Mouse (Mus musculus) cerebellum, adult 2 months (tissue): Measurements from ENCODE around the gene Arhgap15. TPM values are rescaled to one million over a fixed set of nuclear protein-coding genes. Genes with fewer than 3 reads are reported as not detected.

Experiments
- DNase-seq, 2 experiments: peaks; one replicate each; pipeline ENCODE4 v3.0.0; 2021
- H3K27ac ChIP-seq: fragments of 200-500 bp; 2 replicates; pipeline ENCODE4 v1.5.1; 2012; ENCODE audit warnings: low read length, control low read depth, inconsistent platforms; ENCODE audit not compliant: insufficient read depth
- H3K27me3 ChIP-seq: fragments of 200-500 bp; 2 replicates; pipeline ENCODE4 v1.6.1; 2012; ENCODE audit warnings: inconsistent platforms, mild to moderate bottlenecking, low read length, moderate library complexity; ENCODE audit not compliant: control insufficient read depth, insufficient read depth
- H3K4me1 ChIP-seq: fragments of 200-500 bp; 2 replicates; pipeline ENCODE4 v1.6.1; 2011; ENCODE audit warnings: low read length; ENCODE audit not compliant: control insufficient read depth, insufficient read depth
- H3K4me3 ChIP-seq: fragments of 200-500 bp; replicated peaks from 2 replicates; pipeline ENCODE3; 2011; ENCODE audit warnings: mild to moderate bottlenecking, low read depth, low read length, control low read depth; ENCODE audit not compliant: insufficient read depth
- CTCF ChIP-seq: fragments of 200-500 bp; IDR thresholded peaks from 2 replicates; pipeline ENCODE4 v1.5.1; 2011; ENCODE audit warnings: low read depth, mild to moderate bottlenecking, control low read depth, low read length, moderate library complexity, borderline replicate concordance; ENCODE audit not compliant: insufficient read depth
- POLR2A ChIP-seq: fragments of 200-500 bp; IDR thresholded peaks from 2 replicates; pipeline ENCODE4 v1.6.1; 2011; ENCODE audit warnings: low read length, control low read depth, borderline replicate concordance; ENCODE audit not compliant: insufficient read depth
- WGBS: fragments of 180-500 bp; shearing (Covaris S2); methylation state at CpG from one replicate; pipeline ENCODE4 v1.1.7; 2018; 5-methylcytosine and 5-hydroxymethylcytosine counted together
- polyA plus RNA-seq: library from polyadenylated mRNA; depleted of rRNA; stranded (reverse); fragments of >200 nt; gene quantifications from 2 replicates; pipeline ENCODE4 v1.2.3, GENCODE M21; 2012

Arhgap15 gene
- polyA plus RNA-seq, 1 experiment: 2.3 TPM

DNA sequence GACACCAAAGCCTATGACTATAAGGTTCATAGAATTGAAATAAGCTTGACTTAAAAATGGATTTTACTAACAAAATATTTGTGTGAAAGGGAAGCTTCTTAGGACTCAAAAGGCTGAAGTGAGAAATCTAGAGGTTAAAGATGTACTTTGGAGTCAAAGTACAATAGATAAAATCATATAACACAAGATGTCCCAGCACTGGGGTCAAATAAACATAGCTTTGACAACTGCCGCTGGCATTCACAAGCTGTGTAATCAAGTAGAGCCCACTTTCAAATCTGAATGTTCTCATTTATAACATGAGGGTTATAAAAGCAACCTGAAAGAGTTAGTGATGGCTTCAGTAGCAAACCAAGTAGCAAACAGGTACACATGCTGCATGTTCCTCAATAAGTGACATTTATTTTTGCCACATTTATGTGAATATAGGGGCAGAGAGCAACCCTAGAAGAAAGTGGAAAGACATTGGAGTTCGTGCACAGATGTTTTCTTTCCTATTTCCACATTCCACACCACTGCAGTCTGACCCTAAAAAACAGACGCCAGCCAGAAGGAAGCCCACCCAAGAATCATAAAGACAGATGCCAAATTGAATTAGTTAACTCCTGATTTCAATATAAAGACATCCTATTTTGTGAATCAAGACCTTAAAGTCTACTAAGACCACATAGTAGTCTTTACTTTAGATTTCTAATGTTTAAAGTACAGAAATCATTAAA, 653.2 kb downstream of the Arhgap15 start:
- H3K4me1 ChIP-seq: no peaks in the 10 kb centered on the region; the same call in 1 of the 2 replicates
- H3K4me3 ChIP-seq: no peak overlapping the region
- no peaks in the 10 kb centered on the region; the same call in 1 of the 2 replicates for H3K27me3 ChIP-seq
- TF ChIP-seq CTCF (no peak), POLR2A (no peak)
- DNase-seq: no peak
- no peak overlapping the region for H3K27ac ChIP-seq
- WGBS: 57% methylated on average over 3 of the region's 3 CpGs

DNA sequence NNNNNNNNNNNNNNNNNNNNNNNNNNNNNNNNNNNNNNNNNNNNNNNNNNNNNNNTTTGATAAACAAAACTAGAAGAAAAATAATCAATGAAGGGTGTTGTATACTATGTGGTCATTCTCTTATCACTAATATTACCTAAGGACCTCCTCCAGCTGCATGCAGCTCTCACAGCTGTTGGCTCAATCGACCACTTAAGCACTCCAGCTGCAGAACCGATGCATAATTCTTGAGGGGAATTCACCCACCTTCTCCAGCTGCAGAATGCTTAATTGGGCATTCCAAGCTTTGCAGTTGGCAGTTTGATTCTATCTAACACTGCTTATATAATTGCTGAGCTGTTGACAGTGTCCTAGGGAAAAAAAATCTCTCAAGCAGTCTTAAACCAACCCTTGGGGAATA, 663.0 kb downstream of the Arhgap15 start:
- DNase-seq: no peak
- Histone ChIP-seq H3K27me3 (no peaks in the 10 kb centered on the region; the same call in 1 of the 2 replicates), H3K27ac (no peak overlapping the region), H3K4me1 (no peaks in the 10 kb centered on the region), H3K4me3 (no peak overlapping the region)
- 74% methylated on average over 2 of the region's 2 CpGs for WGBS
- TF ChIP-seq POLR2A (no peak), CTCF (no peak)

DNA sequence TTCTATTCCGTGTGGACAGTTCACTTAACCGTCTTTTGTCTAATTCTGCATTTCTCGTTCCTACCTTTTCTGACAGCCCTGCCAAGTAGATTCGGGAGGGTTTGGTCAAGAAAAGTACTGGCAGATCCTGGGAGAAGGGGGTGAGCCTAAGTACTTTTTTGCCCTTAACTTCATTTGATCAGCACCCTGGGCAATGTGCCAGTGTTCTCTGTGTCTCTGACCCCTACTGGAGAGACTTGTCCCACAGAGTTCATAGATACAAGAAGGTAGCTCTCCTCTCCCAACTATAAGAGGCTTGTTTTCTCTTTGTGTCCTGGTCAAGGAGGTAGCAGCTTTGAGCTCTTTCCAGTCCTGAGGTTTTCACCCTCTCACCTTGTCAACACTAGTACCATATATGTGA, 667.7 kb downstream of the Arhgap15 start:
- H3K4me3 ChIP-seq: no peak overlapping the region
- no peak overlapping the region for H3K27ac ChIP-seq
- H3K27me3 ChIP-seq: no peaks in the 10 kb centered on the region
- no peak for DNase-seq
- TF ChIP-seq CTCF (no peak), POLR2A (no peak)
- H3K4me1 ChIP-seq: no peaks in the 10 kb centered on the region
- 83% methylated on average over 4 of the region's 4 CpGs for WGBS

DNA sequence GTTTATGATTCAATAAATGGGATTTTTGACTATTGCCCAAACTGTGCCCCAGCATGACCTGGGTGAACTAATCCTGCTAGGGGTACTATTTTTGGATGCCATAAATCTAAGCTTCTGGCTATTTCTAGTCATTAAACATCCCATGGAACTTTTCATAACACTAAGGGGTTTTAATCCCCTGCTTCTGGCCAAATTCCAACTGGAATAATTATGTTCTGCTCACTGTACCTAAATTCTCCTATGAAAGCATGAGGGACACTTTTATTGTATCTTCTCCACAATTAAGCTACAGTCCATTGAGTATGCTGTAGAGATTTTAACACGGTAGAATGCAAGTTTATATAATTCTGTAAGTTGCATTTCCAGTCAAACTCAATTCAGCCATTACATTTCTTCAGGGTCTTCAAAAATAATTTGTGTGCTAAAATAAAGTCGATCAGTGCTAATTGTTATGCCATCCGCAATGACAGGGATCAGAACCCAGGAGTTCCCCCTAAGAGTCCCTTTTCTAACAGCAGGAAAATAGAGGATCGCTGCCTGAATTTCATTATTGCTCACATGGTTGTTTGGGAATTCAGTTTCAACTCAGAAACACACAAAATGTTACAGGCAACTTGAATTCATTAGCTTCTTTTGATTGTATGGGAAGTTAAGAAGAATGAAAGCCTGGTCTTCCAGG, 671.1 kb downstream of the Arhgap15 start:
- H3K4me1 ChIP-seq: no peaks in the 10 kb centered on the region
- no peak overlapping the region for H3K4me3 ChIP-seq
- no peak for TF ChIP-seq CTCF
- no peak for TF ChIP-seq POLR2A
- H3K27ac ChIP-seq: no peak overlapping the region
- no peak for DNase-seq
- 63% methylated on average over 4 of the region's 4 CpGs for WGBS
- H3K27me3 ChIP-seq: no peaks in the 10 kb centered on the region

DNA sequence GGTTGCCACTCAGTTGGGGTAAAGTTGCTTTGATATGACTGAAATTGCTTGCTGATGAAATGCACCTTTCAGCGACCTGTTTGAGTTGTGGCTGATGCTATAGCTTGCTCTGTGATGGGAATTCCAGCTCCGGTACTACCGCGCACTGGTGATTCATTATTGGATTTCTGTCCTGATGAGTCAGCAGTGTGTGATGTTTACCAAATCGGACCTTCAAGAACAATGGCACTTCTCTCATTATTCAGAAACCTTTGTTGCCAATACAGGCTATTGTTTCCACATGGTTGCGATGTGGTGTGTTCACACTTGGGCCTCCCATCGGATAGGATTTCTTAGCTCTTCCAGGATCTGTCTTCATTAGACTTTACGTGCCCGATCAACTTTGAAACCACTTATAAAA, 681.9 kb downstream of the Arhgap15 start:
- Histone ChIP-seq H3K4me1 (no peaks in the 10 kb centered on the region), H3K27me3 (no peaks in the 10 kb centered on the region), H3K27ac (no peak overlapping the region), H3K4me3 (no peak overlapping the region)
- no peak for DNase-seq
- TF ChIP-seq POLR2A (no peak), CTCF (no peak)
- 85% methylated on average over 9 of the region's 9 CpGs for WGBS

DNA sequence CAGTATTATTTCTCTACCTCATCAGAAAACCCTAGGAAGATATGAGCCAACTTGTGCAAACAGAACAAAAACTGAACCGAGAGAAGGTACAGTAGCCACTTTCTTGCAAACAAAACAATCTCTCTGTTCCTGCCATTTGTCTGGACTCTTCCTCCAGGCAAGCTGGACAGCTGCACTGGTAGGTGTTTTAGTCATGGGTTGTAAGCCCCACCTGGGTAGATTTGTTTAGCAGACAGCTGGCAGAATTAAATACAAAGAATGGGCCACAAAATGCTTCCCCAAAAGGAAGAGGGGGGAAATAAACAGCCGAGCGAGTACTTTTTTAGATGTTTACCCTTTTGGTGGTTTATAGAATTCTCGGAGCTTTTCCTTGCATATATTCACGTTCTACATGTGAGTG, 688.0 kb downstream of the Arhgap15 start:
- Histone ChIP-seq H3K4me1 (no peaks in the 10 kb centered on the region), H3K4me3 (no peak overlapping the region), H3K27ac (no peak overlapping the region), H3K27me3 (no peaks in the 10 kb centered on the region)
- WGBS: 89% methylated on average over 5 of the region's 5 CpGs
- no peak for DNase-seq
- TF ChIP-seq CTCF (no peak), POLR2A (no peak)

DNA sequence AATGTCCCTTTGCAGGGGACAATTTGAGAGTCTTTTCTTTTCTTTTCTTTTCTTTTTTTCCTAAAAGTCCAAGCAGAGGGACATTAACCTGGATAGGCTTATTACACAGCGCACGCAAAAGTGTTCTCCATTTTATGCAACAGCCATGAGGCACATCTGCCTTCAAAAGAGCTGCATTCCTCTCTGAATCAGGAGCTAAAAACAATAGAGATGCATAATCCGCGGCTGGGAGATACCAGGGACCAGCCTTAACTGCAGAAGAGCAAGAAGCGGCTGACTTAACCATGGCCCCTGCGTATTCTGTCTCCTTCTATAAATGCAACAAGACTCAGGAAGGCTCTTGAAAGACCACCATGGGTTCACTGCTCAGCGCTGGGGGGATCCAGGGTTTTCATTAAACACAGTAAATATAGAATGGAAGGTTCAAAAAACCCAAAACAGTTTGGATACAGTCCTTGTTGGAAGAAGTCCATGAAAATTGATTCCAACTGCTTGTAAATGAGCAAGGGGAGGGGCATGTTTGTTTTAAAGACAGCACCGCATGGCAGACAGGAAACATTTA, 689.0 kb downstream of the Arhgap15 start:
- no peak for TF ChIP-seq POLR2A
- no peak for TF ChIP-seq CTCF
- no peak overlapping the region for H3K4me3 ChIP-seq
- H3K27me3 ChIP-seq: no peaks in the 10 kb centered on the region
- no peaks in the 10 kb centered on the region for H3K4me1 ChIP-seq
- DNase-seq: no peak
- 57% methylated on average over 8 of the region's 8 CpGs for WGBS
- H3K27ac ChIP-seq: no peak overlapping the region

DNA sequence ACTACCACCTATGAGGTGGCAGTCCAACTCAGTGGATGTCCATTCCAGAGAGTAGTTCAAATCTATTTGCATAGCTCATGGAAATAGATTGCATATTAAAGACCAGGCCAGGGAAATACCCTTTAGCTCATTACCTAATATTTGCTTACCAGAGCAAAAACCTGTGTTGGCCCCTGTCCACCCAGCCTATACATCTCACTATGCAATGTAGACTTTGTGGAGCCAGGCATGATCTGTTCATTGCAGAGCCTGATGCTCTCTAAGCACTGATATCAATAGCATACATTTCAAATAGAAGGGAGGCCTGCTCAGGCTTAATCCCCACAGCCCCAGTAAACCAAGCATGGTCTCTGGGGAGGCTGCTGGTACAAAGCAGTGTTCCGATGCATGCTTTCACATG, 689.4 kb downstream of the Arhgap15 start:
- H3K4me1 ChIP-seq: no peaks in the 10 kb centered on the region
- TF ChIP-seq CTCF: no peak
- TF ChIP-seq POLR2A: no peak
- DNase-seq: no peak
- no peaks in the 10 kb centered on the region for H3K27me3 ChIP-seq
- WGBS: 75% methylated on average over 1 of the region's 1 CpGs
- no peak overlapping the region for H3K4me3 ChIP-seq
- H3K27ac ChIP-seq: no peak overlapping the region
